Mouse (Mus musculus): ENCODE measurements around the gene Nsmce3. TPM values are rescaled to one million over a fixed set of nuclear protein-coding genes. Genes with fewer than 3 reads are reported as not detected.
A peak's percentile ranks its signal among the peaks of the same experiment; 100 is the strongest.

The Nsmce3 gene
- total RNA-seq (2021) = 1 to 10 TPM; 3.1 to 3.3 TPM
- long read RNA-seq, experiment 1, full-length matches to known transcripts = 21 of 21 reads
- long read RNA-seq, experiment 1, partial matches to known transcripts = 0 of 21 reads
- long read RNA-seq, experiment 1, other reads (novel, unspliced or antisense) = 0 of 21 reads
- long read RNA-seq, experiment 2, full-length matches to known transcripts = 10 of 10 reads
- long read RNA-seq, experiment 2, partial matches to known transcripts = 0 of 10 reads
- long read RNA-seq, experiment 2, other reads (novel, unspliced or antisense) = 0 of 10 reads

- peak; percentile 96 to 97 for DNase-seq
These were observed at the start of gene Nsmce3 for GRCm38 (mm10) chr7:64872743-64873241. Nsmce3 (minus strand) TSS chr7:64872997.

DNA sequence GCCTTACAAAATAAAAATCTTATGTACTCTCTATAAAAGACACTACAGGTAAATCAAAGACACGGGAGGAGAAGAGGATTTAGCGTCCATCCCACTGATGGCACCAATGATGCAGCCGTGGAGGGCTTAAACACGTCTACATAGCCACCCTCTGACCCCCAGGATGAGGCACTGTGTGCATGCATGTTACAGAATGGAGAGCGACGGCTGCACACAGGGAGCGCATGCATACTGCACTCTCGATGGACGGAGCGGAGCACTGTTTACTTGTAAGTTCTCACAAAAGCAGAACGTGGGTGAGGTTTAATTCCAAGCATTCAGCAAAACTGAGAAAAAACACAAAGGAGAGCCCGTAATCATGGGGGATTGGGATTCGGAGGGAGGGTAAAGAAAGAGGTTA, 48.4 kb upstream of the Nsmce3 start:
- no peak for DNase-seq

DNA sequence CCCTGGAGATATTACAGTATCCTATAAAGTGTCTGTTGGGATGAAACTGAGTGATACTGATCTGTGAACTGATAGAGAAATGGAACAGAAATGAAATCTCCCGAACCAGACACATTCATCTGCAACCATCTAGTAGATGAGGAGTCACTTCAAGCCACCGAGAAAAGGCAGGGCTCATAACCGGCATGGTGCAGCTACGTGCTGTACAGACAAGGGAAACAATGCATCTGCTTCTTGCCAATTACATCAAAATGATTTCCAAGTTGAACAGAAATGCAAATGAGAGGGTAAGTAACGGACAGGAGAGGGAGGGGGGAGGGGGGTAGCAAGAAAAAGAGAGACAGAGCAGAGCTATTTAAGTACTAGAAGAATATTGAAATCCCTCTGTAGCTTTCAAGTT, 47.9 kb upstream of the Nsmce3 start:
- DNase-seq = no peak

DNA sequence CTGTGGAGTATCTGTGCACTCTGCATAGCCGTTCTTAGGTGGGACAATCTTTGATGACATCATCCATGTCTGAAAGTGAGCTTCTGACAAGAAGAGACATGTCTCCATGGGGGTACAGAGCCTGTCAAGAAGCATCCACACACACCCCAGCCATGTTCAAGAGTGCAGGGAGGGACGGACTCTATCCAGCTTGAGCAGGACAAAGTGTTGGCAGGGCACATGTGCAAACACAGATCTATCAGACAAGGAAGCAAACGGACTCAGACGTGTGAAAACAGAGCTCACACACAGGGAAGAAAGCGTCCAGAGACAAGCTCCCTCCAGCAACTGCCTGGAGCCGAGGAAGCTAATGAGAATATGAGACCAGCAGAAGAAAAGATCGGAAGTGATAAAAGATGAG, 43.9 kb upstream of the Nsmce3 start:
- DNase-seq = no peak

GRCm38 (mm10) chr7:64915121-64915520, 42.3 kb upstream of the Nsmce3 start:
- no peak for DNase-seq

- no peak for DNase-seq
These were observed 39.1 kb upstream of the Nsmce3 start for GRCm38 (mm10) chr7:64911945-64912344.

- DNase-seq = no peak
These were observed 37.4 kb upstream of the Nsmce3 start for GRCm38 (mm10) chr7:64910208-64910607.

GRCm38 (mm10) chr7:64906955-64907354, 34.2 kb upstream of the Nsmce3 start:
- no peak for DNase-seq

DNA sequence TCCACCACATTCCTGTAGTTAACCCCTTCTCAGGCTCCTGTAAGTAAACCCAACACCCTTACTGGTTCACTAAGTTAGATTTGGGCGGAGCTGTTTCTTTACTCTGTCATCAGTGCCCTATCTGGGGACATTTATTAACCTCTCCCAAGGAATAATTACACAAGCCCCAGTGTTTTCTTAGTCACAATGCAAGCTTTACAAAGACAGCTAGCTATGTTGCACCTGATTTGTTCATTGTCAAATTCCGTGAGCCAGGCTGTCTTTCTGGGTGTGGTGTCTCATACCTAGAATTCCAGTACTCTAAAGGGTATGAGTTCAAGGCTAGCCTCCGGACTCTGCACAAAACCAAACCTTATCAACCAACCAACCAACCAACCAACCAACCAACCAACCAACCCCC, 32.7 kb upstream of the Nsmce3 start:
- no peak for DNase-seq

DNA sequence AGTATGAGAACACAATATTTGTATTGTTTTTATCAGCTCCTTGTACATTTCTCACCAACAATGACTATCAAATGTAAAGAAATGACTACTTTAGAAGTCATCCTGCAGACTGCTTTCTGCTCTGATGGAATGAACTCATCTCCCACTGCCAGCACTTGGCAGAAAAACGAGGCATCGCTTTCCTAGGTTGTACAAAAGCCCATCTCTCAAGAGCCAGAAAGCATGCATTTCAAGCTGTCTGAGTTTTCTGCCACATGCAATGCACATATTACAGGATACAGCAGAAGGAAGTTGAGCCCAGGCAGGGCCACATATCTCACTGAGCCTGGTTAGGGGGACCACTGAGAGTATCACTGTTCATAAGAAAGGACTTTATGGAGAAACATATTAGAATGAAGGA, 27.5 kb upstream of the Nsmce3 start:
- no peak for DNase-seq

GRCm38 (mm10) chr7:64896587-64896986, 23.8 kb upstream of the Nsmce3 start:
- DNase-seq = no peak

DNA sequence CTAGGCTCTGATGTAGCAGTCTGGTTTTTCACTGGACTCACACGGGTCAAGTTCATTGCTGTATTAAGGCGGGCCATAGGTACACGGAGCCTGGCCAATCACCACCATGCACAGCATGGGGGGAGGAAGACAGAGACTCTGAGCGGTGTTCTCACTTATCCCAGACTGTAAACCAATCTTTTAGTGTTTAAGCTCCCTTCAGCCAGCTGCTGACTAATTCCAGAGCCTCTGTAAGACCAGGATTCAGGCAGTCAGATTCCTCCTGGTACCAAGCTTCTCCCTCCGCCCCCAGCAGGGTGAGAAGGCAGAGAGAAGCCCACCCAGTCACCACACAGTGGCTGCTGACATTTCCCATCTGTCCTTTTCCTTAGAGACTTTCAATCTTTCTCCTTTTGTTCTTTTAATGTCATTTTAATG, 22.9 kb upstream of the Nsmce3 start:
- DNase-seq = no peak

- peak; percentile 42 to 73 for DNase-seq
These were observed 18.3 kb upstream of the Nsmce3 start for GRCm38 (mm10) chr7:64891139-64891538.

DNA sequence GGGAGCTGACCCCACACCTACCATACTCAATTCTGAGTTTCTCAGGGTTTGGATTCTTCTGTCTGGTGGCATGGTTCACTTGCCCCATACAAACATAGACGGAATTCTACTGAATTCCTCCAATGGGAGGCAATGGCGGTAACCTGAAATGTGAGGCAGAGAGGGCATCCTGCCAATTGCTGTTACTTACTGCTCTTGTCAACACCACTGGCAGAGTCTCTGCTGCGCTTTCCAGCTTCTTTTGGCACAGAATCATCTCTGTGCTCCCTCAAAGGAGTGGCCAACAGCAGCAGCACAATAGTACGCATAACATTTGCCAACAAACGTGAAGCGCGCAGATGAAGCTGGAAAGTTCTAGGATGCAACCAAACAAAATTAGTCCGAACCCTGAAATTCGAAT, 17.1 kb upstream of the Nsmce3 start:
- DNase-seq = peak; percentile 67 to 77

DNA sequence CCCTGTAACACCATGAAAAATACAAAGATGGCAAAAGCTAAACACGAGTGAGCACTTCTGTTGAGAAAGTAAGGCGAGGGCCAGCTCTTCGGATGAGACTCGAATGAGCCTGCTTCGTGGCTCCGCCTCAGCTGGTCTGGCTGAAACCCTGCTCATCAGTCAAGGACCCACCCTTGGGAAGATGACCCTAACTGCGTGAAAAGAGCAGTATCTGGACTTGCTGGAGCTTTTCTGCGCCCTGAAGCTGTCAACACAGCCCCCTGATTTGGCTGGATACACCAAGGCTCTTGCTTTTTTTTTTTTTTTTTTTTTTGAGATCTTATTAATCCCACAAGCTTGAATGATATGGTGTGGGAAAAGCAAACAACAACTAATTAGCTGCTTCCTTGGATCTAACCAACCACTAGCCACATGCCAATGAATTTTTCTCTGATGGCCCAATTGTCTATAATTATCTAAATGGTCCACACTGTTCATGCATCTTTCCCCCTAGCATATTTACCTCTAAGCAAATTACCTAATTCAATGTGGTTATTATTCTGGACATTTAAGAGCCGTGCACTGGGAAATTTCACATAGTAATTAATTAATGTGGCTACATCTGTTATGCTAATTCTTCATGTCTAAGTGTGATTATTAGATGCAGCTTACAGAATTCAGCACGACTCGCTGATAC, 11.5 kb upstream of the Nsmce3 start:
- no peak for DNase-seq

DNA sequence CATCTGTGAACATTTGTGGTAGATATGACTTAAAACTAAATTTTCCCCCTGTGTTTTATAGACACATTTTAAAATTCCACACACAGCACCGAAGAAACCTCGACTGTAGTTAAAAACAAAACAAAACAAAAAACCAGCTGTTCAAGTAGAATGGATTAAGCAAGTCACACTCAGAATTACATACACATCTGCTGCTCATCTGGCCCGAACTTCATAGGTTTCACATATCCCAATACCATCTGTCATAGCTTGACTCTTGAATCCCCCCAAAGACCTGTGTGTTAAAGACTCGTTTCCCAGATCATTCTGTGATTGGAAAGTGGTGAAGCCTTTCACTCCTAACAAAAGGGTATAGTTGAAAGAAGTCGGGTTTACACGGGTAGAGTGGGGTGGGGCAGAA, 9.4 kb upstream of the Nsmce3 start:
- no peak for DNase-seq

DNA sequence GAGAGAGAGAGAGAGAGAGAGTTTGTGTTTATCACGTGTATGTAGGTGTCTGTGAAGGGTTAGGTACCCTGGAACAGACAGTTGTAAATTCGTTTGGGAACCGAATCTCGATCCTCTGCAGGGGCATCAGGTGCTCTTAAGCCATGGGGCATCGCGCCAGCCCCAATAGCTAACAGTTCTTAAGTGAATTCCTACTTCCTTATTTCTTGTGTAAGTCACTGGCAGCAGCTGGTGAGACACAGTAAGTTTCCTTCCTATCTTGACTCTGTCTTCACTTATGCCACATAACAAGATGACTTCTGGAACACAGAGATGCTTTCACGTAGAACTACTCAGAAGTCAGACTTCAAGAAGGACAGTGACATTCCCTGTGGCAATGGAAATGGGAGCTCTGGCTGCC, 8.6 kb upstream of the Nsmce3 start:
- DNase-seq = no peak

- no peak for DNase-seq
These were observed 7.6 kb upstream of the Nsmce3 start for GRCm38 (mm10) chr7:64880415-64880814.

DNA sequence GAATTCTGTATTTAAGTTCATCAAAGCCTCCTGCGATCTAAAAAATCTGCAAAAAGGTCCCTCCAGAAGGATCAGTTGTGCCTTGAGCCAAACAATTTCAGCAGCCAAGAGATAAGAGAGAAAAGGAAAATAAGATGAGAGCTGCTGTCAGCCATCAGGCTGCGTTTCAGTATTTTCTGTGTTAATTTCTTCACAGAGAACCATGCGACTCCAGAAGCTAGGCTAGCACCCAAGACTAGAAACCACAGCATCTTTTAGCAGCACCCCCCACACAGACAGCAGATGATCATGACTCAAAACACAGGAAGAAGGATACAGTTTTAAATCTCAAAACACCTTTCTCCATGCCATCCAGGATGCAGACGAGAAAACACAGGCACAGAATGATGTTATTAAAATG, 2.1 kb upstream of the Nsmce3 start:
- DNase-seq = no peak

- DNase-seq = no peak
These were observed 469 bp upstream of the Nsmce3 start for GRCm38 (mm10) chr7:64873266-64873665.

DNA sequence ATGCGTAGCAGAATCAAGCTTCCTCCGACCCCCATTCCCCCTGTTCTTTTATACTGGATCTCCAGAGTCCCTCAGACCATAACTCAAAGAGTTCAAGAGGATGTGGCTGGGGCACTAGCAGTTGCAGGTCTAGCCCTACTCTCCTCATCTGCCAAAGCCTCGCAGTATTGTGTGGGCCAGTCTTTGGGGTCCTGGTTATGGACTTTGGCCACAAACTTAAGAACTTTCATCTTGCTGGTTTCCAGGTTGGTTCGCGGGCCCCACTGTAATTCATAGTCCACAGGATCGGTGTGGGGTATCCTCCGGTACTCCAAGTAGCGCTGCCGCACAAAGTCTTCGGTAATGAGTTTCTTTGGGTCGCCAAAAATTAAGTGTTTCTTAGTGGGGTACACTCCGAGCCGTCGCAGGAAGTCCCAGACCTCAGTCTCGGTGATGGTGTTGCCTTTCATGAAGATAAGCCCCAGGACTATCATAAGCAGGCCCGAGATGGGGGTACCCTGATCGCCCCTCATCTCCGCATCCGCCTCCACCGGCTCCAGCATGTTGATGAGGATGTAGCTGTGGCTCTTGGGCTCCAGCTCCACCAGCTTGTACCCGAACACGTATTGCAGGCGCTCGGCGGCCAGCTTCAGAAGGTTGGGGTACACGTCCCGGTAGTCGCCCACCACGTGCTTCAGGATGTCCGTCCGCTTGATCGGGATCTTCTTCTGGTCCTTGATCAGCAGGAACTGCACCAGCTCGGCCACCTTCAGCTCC, 632 bp downstream of the Nsmce3 start:
- no peak for DNase-seq

GRCm38 (mm10) chr7:64869549-64870065, 3.2 kb downstream of the Nsmce3 start:
- no peak for DNase-seq

- DNase-seq = no peak
These were observed 9.3 kb downstream of the Nsmce3 start for GRCm38 (mm10) chr7:64863538-64863937.
